Mouse (Mus musculus) mammary gland, adult 2 months (tissue): Measurements from ENCODE around the gene Rpl9-ps6. TPM values are rescaled to one million over a fixed set of nuclear protein-coding genes. Genes with fewer than 3 reads are reported as not detected.

Experiments
- polyA plus RNA-seq: library from polyadenylated mRNA; depleted of rRNA; stranded (reverse); fragments of >200 nt; gene quantifications from 2 replicates; pipeline ENCODE4 v1.2.3, GENCODE M21; 2012; ENCODE audit warnings: low replicate concordance; rRNA removed

The Rpl9-ps6 gene
- 2.6 and 17.2 TPM in 2 replicates for polyA plus RNA-seq

DNA sequence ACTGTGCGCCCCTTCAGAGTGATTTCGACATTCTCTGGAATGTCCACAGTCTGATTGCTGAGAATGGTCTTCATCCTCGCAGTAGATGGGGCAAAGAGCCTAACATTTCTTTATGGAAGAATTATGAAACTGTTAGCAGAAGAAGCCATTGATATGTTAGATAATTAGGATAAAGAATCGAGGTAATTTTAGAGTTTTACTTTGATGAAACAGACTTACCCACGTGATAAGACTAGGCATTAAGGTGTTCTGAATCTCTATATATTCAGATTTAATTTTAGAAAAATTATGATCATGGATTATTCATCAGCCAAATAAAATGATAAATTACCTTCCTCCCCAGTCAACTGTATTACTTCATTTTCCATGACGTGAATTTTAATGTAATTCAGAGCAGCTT, at the start of gene Rpl9-ps6:
Gene Rpl9-ps6, minus strand, starts transcription at position 101 of the 400 bp plus-strand sequence.

DNA sequence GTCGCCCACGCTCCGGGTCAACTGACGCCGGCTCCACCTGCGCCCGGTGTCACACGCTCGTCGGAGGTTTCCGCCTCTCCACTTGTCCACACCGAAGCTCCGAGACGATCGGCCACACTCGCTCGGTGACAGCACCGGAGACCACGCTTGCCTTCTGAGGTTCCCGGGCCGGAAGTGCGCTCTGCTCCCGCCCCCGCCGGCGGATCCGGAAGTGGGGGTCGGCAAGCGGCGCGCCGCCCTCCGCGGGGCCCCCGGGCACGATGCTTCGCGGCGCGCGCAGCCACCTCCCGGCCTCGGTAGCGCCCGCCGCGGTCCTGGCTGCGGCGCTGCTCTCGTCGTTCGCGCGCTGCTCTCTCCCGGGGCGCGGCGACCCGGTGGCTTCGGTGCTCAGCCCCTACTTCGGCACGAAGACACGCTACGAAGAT, 19.3 kb upstream of the Rpl9-ps6 start, which contains the start of gene Minpp1:
Gene Minpp1, plus strand, starts transcription at position 89 of the 425 bp plus-strand sequence.

Other genes starting within 250 kb of the Rpl9-ps6 start
- gene Sgms1, start 76.9 kb downstream of the Rpl9-ps6 start, polyA plus RNA-seq: 17.1 and 38.2 TPM in 2 replicates
- 17.8 and 82.6 TPM in 2 replicates for gene Minpp1, start 19.2 kb upstream of the Rpl9-ps6 start, polyA plus RNA-seq
- 6.0 and 9.8 TPM in 2 replicates for gene Papss2, start 129.2 kb upstream of the Rpl9-ps6 start, polyA plus RNA-seq